Mouse (Mus musculus): Measurements from ENCODE around the gene Mea1. TPM values are rescaled to one million over a fixed set of nuclear protein-coding genes. Genes with fewer than 3 reads are reported as not detected.

Mea1 gene
- total RNA-seq (2021): 100 to 1,000 TPM; 105 to 120 TPM
- long read RNA-seq, experiment 1, transcript Mea1-206 (4 exons, 945 nt): major isoform, 66 of 88 reads
- long read RNA-seq, experiment 1, transcript Mea1-205 (3 exons, 757 nt): minor isoform, 11 of 88 reads
- long read RNA-seq, experiment 1, transcript Mea1-201 (4 exons, 859 nt): minor isoform, 9 of 88 reads
- long read RNA-seq, experiment 1, partial matches to known transcripts: 1 of 88 reads
- long read RNA-seq, experiment 1, other reads (novel, unspliced or antisense): 0 of 88 reads
- long read RNA-seq, experiment 2, transcript Mea1-206 (4 exons, 945 nt): major isoform, 51 of 76 reads
- long read RNA-seq, experiment 2, transcript Mea1-201 (4 exons, 859 nt): minor isoform, 9 of 76 reads
- long read RNA-seq, experiment 2, transcript Mea1-205 (3 exons, 757 nt): minor isoform, 10 of 76 reads
- long read RNA-seq, experiment 2, partial matches to known transcripts: 1 of 76 reads
- long read RNA-seq, experiment 2, other reads (novel, unspliced or antisense): 1 of 76 reads

DNA sequence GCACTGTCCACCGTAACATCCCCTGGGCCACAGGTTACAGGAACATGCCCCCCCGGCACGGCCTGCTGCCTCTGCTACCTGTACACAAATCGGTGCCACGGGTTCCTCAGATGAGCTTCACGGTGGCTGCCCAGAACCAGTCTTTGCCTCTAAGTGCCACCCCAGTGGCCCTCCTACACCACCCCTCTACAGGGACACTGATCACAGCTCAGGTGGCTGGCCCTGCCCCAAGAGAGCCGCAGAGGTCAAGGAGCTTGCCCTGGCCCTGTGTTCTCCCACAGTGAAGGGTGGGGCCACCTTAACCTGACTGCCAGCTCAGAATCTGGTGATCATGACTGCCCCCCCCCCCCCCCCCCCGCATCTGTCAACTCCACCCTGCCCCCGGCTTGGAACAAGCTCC lies at the start of gene Mea1:
TSS of gene Mea1 (plus strand) at position 378 of the 400 bp plus-strand sequence.
- DNase-seq (ENCODE audit: low spot score in 2 of 2): no peak
- intact Hi-C loops (cut with DNase I): no loop called here

DNA sequence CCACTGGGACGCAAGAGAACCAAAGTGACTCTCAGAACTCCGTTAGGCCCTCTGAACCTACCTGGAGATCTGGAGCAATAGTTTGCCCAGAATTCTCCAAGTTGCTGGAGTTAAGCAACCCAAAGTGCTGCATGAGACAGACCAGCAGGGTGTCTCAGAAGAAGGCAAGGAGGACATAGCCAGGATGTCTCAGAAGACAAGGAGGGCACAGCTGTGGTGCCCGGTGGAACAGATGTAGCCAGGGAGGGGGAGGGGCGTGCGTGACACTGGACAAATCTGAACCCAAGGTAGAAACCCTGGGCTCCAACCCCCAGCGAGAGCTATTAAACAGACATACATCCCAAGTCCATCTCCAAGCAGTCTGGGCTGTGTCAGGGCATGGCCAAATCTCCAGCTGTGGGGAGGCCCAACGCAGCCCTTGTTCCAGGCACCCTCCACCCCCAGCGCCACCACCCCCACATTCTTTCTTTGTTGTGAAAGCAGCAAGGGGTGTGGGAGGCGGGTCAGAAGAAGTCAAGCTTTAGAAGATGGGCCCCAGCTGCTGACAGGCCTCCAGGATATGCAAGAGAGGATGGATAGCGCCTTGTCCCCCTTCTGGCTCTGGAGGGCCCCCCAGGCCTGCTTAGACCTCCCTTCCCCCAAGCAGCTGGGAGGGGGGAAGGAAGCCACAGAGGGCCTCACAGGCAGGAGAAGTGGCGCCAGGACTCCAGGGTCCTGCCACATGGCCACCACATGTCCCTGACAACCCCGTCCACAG lies 48.7 kb upstream of the Mea1 start:
- intact Hi-C loops (cut with DNase I): loop anchor here (5.0 kb wide), 2 partner anchors 38 to 73 kb away; partner anchors contain the start of gene Srf
- no peak for DNase-seq (ENCODE audit: low spot score in 2 of 2)

DNA sequence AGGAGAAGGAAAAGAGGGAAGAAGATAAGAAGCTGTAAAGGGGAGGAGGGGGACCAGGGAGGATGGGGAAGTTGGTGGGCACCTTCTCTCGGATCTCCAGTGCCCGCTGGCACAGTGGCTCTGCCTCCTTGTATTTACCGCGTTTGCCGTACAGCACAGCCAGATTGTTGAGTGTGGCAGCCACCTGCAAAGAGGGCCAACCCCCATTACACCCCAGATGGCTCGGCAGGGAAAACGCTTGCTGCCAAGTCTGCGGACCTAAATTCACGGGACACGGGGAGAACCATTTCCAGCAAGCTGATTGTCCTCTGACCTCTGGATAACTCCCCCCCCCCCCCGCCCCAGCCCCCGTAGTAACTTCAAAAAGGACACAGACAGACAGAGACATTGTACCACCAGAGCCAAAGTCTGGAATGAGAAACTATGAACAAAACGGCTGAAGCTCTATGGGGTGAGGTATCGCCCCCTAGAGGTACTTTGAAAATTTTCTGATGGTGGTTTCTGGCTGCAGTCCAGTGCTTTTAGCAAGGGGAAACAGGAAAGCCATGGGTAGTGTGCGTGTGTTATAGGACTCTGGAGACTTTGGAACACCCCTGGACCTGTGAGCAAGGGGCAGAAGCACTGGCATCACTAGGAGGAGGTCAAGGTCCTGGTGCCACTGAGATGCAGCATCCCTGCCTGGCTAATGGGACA lies 41.6 kb upstream of the Mea1 start:
- intact Hi-C loops (cut with DNase I): loop anchor here (5.0 kb wide), 1 partner anchor 110 kb away; no protein-coding TSS in a partner anchor
- DNase-seq (ENCODE audit: low spot score in 2 of 2): peak; percentile 79 to 89

DNA sequence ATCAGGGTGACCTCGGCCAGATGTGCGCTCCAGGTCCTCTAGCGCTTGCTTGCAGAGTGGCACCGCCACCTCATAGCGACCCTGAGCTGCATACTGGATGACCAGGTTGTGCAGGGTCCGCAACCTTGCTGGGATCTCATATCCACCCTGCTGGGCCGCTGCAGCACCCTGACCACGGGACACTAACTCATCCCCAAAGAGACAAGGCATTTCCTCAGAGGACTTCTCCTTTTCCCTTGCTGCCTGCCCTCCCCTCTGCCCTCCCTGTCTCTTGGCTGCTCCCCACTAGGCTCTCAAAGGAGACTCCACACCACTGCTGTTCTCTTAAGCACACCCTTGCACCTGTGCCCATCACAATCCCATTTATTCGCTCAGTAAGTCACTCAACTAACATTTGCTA lies 38.7 kb upstream of the Mea1 start:
- DNase-seq (ENCODE audit: low spot score in 2 of 2): no peak
- intact Hi-C loops (cut with DNase I): loop anchor here (5.0 kb wide), 1 partner anchor 113 kb away; no protein-coding TSS in a partner anchor

DNA sequence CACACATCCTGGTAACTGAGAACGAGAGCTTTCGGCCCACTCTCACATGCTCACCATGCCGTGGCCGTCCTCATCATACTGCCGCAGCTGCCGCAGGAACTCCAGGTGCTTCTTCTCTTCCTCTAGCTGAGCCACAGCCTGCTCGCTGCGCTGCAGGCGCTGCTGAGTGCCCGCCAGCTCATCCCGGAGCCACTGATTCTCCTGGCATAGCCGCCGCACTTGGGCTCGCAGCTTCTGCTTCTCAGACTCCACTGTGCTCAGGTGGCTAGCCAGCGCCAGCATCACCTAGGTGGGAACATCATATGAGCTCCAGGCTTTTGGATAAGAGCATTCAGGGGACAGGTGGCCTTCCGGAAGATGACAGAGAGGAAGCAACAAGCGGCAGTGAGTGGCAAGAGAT lies 36.5 kb upstream of the Mea1 start:
- intact Hi-C loops (cut with DNase I): no loop called here

DNA sequence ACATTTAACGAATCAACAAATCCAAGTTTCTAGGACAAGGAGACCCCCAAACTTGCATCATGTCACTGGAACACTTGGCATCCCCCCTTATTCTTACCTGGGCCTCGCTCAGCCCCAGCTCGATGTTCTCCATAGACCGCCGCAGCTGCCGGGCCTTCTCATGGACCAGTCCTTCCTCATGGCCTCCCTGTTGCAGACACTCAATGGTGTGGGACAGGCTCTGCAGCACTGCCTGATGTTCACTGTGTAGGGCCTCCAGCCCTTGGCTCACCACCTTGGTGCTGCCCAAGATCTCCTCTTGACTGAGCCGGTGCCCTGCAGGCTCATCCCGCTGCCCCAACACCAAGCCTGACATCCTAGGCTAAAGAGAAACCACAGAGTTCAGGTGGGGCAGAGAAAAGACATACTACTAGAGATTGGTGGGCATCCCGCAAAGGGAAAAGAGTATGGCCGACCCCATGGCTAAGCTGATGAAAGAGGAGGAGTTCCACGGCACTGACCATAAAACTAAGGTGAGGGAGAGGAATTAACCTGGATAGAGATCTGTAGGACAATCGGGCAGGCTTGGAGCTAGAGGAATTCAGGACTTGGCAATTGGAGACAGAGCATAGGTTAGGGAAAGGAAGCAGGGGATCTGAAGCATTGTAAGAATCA lies 34.3 kb upstream of the Mea1 start:
- DNase-seq (ENCODE audit: low spot score in 2 of 2): no peak
- intact Hi-C loops (cut with DNase I): no loop called here

More for the DNA sequence above, 36.5 kb upstream of the Mea1 start:
- DNase-seq (ENCODE audit: low spot score in 2 of 2): no peak

DNA sequence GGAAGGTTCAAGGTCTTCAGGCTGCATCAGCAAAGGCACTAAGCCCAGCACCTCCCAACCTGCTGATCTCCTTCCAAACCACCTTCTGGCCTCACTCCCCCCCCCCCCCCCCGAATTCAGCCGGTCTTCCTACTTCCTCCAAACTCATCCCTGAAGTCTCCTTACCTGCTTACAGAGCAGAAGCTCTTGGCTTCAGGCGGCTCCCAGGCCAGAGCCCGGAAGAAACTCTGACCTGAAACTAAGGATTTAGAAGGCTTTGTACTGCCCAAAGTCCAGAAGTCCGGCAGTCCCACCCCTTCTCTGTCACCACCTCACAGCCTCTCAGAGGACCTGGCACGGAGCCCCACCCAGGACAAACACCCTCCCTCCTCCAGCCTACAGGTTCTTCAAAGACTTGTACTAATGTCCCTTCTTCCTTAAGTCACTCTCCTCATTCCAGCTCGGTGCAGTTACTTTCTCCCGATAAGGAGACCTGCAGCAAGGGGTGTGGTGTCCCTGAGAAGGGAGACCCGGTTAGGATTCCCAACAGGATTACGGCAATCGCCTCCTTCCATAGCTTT lies 33.6 kb upstream of the Mea1 start:
- DNase-seq (ENCODE audit: low spot score in 2 of 2): no peak
- intact Hi-C loops (cut with DNase I): loop anchor here (5.0 kb wide), 1 partner anchor 98 kb away; the partner anchor contains the start of gene Cul9

DNA sequence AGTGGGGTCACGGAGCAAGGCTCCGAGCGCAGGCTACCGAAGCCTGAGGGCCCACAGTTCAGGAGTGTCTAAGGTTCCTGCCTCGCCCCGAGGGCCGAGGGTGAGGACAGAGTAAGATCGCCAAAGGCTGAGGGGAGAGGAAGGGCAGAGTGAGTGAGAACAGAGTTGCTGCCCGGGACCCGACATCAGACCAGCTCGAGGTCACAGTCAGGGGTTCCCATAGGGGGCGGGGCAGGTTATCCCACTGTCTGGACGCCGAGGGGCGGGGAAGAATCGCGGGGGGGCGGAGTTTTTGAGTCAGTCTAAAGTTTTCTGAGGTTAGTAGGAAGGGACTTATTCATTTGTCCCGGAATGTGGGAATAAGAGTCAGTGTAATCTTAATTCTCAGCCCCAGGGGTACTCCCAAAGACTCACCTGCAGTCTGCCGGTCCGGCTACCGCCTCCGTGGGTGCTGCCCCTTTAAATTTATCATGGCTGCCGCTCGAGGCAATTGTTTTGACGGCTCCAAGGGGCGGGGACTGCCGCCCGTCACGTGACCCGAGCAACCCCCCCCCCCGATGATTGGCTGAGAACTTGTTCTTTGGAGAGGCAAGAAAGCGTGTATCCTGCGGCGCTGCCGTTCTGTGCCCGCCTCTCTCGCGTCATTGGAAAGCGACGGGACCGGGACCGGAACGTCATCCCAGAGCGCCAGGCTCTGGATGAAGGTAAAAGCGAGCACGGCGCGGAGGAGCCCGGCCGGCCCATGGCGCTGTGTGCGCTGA lies 32.9 kb upstream of the Mea1 start, which contains the start of the genes Klc4 and Mrpl2:
TSS of gene Klc4 (minus strand) at position 462 of the 761 bp plus-strand sequence.
TSS of gene Mrpl2 (plus strand) at position 669 of the 761 bp plus-strand sequence.
- intact Hi-C loops (cut with DNase I): loop anchor here (5.0 kb wide), 1 partner anchor 98 kb away; the partner anchor contains the start of gene Cul9
- DNase-seq (ENCODE audit: low spot score in 2 of 2): peak; percentile 99 to 100

DNA sequence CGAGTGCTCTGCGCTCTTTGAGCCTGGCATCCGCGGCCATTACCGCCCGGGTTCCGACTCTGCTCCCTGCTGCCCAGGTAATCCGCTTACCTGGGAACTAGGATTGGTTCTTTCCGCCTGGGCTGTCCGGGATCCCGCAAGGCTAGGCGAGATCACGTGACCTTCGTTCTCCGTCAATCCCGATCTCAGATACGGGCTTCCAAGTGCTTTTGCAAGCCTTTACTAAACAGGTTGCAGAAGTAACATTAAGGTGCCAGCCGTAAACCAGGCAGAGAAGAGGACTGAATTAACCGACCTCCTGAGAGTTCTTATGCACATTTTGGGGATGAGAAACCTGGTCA lies 32.3 kb upstream of the Mea1 start:
- no peak for DNase-seq (ENCODE audit: low spot score in 2 of 2)
- intact Hi-C loops (cut with DNase I): loop anchor here (5.0 kb wide), 1 partner anchor 99 kb away; the partner anchor contains the start of gene Cul9

DNA sequence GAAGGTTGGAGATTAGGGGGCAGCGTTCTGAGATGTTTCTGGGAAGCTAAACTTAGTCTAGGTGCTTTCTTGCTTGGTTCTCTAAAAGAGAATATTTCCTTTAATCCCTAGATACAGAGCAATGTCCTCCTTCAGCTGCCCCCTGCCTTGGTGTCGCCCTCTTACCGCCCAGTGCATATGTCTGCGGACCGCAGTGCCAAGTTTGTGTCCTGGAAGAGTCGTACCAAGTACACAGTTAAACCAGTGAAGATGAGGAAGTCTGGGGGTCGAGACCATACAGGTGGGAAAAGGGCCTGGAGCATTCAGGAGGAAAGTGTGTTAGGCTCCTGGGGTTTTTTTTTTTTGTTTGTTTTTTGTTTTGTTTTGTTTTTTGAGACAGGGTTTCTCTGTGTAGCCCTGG lies 31.3 kb upstream of the Mea1 start:
- no peak for DNase-seq (ENCODE audit: low spot score in 2 of 2)
- intact Hi-C loops (cut with DNase I): loop anchor here (5.0 kb wide), 1 partner anchor 100 kb away; the partner anchor contains the start of gene Cul9

DNA sequence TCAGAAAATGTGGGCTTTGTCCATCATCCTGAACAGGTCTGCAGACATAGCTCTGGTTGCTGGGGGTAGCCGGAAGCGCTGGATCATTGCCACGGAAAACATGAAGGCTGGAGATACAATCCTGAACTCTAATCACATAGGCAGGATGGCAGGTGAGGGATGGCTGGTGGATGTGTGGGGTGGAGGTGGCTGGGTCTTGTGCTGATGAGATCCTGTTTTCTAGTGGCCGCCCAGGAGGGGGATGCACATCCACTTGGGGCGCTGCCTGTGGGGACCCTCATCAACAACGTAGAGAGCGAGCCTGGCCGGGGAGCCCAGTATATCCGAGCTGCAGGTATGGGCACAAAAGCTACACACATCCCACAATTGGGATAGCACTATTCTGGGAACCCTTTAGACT lies 30.2 kb upstream of the Mea1 start:
- DNase-seq (ENCODE audit: low spot score in 2 of 2): no peak
- intact Hi-C loops (cut with DNase I): loop anchor here (5.0 kb wide), 1 partner anchor 101 kb away; the partner anchor contains the start of gene Cul9

DNA sequence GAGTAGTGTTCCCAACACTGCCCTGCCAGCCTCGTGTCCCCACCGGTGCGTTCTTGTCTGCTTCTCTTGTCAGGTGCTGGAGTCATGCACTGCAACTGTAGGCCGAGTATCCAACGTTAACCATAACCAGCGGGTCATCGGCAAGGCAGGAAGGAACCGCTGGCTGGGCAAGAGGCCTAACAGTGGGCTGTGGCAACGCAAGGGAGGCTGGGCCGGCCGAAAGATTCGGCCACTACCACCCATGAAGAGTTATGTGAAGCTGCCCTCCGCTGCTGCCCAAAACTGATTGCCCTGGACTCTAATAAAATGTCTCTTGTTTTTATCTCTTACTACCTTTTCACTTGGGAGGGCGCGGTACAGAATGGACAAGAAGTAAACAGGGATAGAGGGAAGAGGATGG lies 28.8 kb upstream of the Mea1 start:
- DNase-seq (ENCODE audit: low spot score in 2 of 2): no peak
- intact Hi-C loops (cut with DNase I): loop anchor here (5.0 kb wide), 1 partner anchor 103 kb away; the partner anchor contains the start of gene Cul9

DNA sequence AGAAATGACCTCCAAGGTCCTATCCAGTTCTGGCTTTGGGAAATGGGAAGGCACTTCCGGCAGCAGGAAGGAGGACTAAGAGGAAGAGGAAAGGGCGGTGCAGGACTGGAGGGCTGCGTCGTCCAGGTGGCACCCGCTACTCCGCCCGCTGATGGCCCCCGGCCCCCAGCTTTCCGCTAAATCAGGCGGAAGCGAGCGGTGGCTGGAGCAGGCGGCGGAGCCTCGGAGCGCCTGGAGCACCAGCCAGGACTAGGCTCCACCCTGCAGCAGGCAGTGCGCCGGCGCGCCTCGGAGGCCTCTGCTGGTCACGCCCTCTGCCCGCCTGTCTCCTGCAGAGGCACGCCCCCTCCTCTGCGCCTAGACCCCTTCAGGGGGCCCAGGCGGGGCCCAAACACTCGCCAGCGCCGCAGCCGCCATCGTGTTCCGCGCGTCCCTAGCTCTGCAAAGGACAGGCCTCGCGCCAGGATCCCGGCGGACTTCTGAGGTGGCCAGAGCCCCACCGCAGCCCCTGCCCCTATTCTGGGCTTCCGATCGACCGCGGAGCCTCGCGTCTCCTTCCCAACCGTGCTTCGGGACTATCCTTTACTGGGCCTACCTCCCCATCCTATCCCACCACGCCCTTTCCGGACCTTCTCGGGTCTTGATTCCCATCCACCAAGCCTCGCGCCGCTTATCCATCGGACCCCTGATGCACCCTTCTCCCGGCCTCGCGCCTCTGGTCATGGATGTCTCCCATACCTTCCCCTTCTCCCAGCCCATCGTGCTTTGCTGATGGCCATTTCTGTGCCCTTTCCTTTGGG lies 28.2 kb upstream of the Mea1 start, which contains the start of gene Cul7:
TSS of gene Cul7 (plus strand) at position 106 of the 800 bp plus-strand sequence.
- peak; percentile 91 to 92 for DNase-seq (ENCODE audit: low spot score in 2 of 2)
- intact Hi-C loops (cut with DNase I): no loop called here

DNA sequence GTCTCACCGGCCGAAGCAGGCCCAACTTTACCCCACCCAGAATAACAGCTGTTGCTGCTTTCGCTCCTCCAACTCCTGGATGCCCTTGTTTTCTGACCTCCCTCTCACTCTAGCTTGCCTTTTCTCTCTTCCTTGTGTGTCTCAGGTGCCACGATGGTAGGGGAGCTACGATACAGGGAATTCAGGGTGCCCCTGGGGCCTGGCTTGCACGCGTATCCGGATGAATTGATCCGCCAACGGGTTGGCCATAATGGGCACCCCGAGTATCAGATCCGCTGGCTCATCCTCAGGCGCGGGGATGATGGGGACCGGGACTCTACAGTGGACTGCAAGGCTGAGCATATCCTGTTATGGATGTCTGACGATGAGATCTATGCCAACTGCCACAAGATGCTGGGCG lies 27.3 kb upstream of the Mea1 start:
- intact Hi-C loops (cut with DNase I): no loop called here
- no peak for DNase-seq (ENCODE audit: low spot score in 2 of 2)

DNA sequence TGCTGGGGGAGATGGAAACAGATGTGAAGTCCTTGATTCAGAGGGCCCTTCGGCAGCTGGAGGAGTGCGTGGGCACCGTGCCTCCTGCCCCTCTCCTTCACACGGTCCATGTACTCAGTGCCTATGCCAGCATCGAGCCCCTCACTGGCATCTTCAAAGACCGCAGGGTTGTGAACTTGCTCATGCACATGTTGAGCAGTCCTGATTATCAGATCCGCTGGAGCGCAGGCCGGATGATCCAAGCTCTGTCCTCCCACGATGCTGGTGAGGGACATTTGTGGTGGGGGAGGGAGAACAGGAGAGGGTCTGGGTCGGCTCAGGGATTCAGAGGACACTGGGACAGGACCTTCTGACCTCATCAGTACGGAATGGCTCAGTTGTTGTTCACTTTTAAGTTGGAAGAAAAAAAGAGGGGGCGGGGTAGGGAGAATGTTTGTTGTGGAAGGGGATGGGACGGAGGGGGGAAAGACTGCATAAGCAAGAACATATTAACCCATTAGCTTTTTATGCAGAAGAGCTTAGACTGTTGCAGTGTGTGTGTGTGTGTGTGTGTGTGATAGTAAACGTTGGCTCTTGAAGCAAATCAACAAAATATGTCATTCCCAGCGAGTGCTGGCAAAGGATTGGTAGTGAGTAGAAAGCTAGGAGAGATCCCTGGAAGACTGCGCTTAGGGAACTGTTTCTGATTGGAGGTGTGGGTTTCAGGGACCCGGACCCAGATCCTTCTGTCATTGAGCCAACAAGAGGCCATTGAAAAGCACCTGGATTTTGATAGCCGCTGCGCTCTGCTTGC lies 26.6 kb upstream of the Mea1 start:
- DNase-seq (ENCODE audit: low spot score in 2 of 2): no peak
- intact Hi-C loops (cut with DNase I): no loop called here

DNA sequence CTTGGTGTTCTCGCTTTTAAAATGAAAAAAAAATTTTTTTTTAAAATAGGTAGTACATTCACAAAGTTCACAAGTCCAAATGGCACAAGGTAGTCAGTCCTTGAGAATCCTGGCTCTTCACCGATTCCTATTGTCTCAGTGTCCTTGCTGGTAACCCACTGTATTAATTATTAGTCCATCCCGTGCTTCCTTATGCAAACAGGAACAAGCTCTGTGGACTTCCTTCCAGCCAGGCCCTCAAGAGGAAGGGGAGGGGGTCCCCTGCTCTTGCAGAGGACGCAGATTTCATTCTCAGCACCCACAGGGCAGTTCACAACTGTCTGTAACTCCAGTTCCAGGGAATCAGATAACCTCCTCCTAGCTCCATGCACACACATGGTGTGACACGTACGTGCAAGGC lies 22.5 kb upstream of the Mea1 start:
- intact Hi-C loops (cut with DNase I): no loop called here

More for the DNA sequence above, 22.5 kb upstream of the Mea1 start:
- DNase-seq (ENCODE audit: low spot score in 2 of 2): no peak

Data from left cerebral cortex, postnatal 14 days (tissue).